Mouse (Mus musculus): ENCODE data around the gene Dnah7a. TPM values are rescaled to one million over a fixed set of nuclear protein-coding genes. Genes with fewer than 3 reads are reported as not detected.
"Not testable (repeated sequence)": the region's sequence is repeated elsewhere in the genome, so short reads cannot be mapped to it uniquely, and the experiment has no call there.

Dnah7a gene
- polyA plus RNA-seq, 1 experiment from 2014 or later, result not detected

DNA sequence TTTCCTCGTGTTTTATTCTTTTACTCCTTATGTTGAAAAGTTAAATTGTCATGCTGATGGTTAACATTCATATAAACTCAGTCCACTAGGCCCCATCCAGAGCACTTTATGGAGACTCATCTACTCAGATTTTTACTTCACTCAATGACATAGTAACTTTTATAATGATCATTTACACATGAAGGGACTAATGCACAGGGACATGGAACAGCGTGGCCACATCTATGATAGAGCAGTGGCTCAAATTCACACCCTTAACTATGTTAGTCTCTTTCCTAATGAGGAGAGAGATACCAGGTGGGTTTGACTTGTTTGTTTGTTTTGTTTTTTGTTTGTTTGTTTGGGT, 239.3 kb downstream of the Dnah7a start:
- 52% methylated on average over 2 of the region's 2 CpGs for WGBS (ENCODE audit: insufficient replicate concordance)
- Histone ChIP-seq H3K27me3 (ENCODE audit: control insufficient read depth, insufficient read depth, low read depth, low read length) (no peaks in the 10 kb centered on the region), H3K9me3 (replicated peaks; ENCODE audit: control insufficient read depth, low read length) (no peaks in the 10 kb centered on the region), H3K27ac (ENCODE audit: low read length) (no peak overlapping the region), H3K4me3 (ENCODE audit: low read depth, low read length) (no peak overlapping the region), H3K4me2 (ENCODE audit: low read depth, low read length) (no peak overlapping the region), H3K36me3 (ENCODE audit: control insufficient read depth, insufficient read depth) (no peaks in the 10 kb centered on the region), H3K9ac (ENCODE audit: low read depth, low read length) (no peak overlapping the region), H3K4me1 (ENCODE audit: control insufficient read depth, low read depth, low read length) (no peaks in the 10 kb centered on the region)
- ATAC-seq (ENCODE audit: low read depth), result no peak

DNA sequence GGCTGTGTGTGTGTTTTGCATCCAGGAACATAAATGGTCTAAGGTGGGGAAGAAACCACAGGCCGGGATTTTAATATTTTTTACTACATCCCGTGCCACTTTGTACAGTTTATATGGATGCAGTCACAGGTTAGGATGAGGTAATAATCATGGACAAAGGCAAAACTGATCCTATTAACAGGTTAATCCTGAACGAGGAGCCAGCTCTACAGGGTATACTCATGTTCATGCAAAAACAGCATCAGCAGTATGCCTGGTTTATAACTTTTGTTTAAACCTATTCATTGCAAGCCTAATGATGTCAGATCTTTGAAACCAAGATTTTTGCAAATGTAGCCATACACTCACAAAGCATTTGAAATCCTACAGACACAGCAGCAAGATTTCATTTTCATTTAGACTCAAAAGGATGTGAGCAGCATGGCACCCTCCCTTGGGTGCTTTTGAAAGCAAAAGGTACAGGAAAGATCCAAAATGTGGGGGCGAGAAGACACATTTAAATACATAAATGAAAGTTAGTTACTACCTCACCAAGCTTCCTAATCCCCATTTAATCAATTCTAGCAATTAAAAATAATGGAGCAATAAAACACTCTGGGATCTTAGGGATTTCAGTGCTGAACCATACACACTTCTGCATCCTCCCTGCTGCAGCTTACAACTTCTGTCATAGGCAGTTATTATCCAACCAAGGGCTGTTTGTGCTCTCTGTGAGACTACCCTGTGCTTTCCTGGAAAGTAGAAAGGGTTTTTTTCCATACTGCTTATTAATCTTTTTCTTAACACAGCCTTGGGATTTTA, 239.9 kb downstream of the Dnah7a start:
- not testable (repeated sequence) for H3K4me3 ChIP-seq (ENCODE audit: low read depth, low read length); H3K9ac ChIP-seq (ENCODE audit: low read depth, low read length); H3K27ac ChIP-seq (ENCODE audit: low read length); H3K9me3 ChIP-seq (replicated peaks; ENCODE audit: control insufficient read depth, low read length); H3K27me3 ChIP-seq (ENCODE audit: control insufficient read depth, insufficient read depth, low read depth, low read length); H3K4me1 ChIP-seq (ENCODE audit: control insufficient read depth, low read depth, low read length); ATAC-seq (ENCODE audit: low read depth); H3K4me2 ChIP-seq (ENCODE audit: low read depth, low read length); H3K36me3 ChIP-seq (ENCODE audit: control insufficient read depth, insufficient read depth)
- WGBS (ENCODE audit: insufficient replicate concordance), result 49% methylated on average over 4 of the region's 4 CpGs

DNA sequence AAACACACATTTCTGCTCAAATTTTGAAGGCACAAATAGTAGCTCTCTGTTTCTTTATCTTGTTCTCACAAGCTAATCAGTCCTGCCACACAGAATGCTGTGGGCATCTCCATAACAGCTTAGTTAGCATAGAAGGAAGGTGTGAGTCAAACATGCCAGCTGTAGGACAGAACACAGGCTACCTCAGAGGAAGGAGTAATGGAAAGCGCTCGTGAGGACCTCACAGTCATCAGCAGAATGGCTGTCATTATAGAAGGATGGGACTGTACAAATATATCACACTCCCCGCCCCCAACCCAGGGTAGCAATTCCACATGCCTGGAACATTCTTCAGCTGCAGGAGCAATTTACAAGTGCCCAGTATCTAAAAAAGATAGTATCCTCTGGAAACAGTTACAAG, 267.4 kb downstream of the Dnah7a start:
- not testable (repeated sequence) for H3K9ac ChIP-seq (ENCODE audit: low read depth, low read length); H3K4me3 ChIP-seq (ENCODE audit: low read depth, low read length); H3K27ac ChIP-seq (ENCODE audit: low read length); H3K4me2 ChIP-seq (ENCODE audit: low read depth, low read length); H3K36me3 ChIP-seq (ENCODE audit: control insufficient read depth, insufficient read depth); H3K27me3 ChIP-seq (ENCODE audit: control insufficient read depth, insufficient read depth, low read depth, low read length); ATAC-seq (ENCODE audit: low read depth); H3K4me1 ChIP-seq (ENCODE audit: control insufficient read depth, low read depth, low read length); H3K9me3 ChIP-seq (replicated peaks; ENCODE audit: control insufficient read depth, low read length)
- 72% methylated on average over 3 of the region's 3 CpGs for WGBS (ENCODE audit: insufficient replicate concordance)

DNA sequence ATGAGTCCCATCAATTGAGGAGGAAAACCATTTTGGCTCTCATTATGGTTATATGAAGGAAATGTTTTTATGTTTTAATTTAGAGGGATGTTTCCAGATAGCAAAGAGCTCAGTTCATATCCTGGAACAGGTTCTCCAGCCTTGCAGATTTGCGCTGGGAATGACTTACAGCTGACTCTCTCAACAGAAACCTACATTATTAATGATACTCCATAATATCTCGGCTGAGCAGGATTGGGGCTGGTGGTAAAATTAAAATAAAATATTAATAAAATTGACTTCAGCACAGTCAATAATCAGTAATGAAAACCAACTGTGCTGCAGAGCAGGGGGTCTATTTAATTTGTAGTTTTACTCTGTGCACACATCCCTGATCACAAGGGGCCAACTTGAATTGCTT, 274.2 kb downstream of the Dnah7a start:
- not testable (repeated sequence) for H3K4me2 ChIP-seq (ENCODE audit: low read depth, low read length); H3K9me3 ChIP-seq (replicated peaks; ENCODE audit: control insufficient read depth, low read length); H3K36me3 ChIP-seq (ENCODE audit: control insufficient read depth, insufficient read depth); H3K9ac ChIP-seq (ENCODE audit: low read depth, low read length); H3K27ac ChIP-seq (ENCODE audit: low read length); H3K4me3 ChIP-seq (ENCODE audit: low read depth, low read length); H3K4me1 ChIP-seq (ENCODE audit: control insufficient read depth, low read depth, low read length); ATAC-seq (ENCODE audit: low read depth); H3K27me3 ChIP-seq (ENCODE audit: control insufficient read depth, insufficient read depth, low read depth, low read length)
- 45% methylated on average over 2 of the region's 2 CpGs for WGBS (ENCODE audit: insufficient replicate concordance)

DNA sequence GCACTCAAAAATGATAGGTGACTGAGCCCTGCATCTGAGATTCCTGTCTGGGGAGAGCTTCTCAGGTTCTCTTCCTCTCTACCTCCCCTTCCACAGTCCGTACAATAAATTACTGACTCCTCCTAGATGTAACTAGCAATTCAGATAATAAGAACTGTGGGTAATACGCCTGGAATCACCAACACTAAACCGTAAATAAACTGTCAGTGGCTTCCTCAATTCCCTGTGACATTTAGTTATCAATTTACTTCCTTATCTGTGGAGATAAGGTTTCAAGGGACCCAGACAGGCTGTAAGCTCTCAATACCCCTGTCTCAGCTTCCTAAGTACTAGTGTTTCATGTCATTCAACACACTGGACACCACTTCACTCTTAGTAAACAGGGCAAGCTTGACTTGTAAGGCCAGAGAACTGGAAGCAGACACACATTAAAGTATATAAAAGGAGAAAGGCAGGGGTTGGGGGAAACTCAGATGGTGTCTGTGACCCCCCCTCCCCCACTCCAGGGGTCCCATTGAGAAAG, 300.7 kb downstream of the Dnah7a start:
- no peaks in the 10 kb centered on the region for H3K4me1 ChIP-seq (ENCODE audit: control insufficient read depth, low read depth, low read length)
- no peak for ATAC-seq (ENCODE audit: low read depth)
- no peaks in the 10 kb centered on the region for H3K36me3 ChIP-seq (ENCODE audit: control insufficient read depth, insufficient read depth)
- H3K9ac ChIP-seq (ENCODE audit: low read depth, low read length), result no peak overlapping the region
- no peak overlapping the region for H3K4me3 ChIP-seq (ENCODE audit: low read depth, low read length)
- no peak overlapping the region for H3K4me2 ChIP-seq (ENCODE audit: low read depth, low read length)
- no peaks in the 10 kb centered on the region for H3K9me3 ChIP-seq (replicated peaks; ENCODE audit: control insufficient read depth, low read length)
- 6% methylated on average over 3 of the region's 3 CpGs for WGBS (ENCODE audit: insufficient replicate concordance)
- no peak overlapping the region for H3K27ac ChIP-seq (ENCODE audit: low read length)
- H3K27me3 ChIP-seq (ENCODE audit: control insufficient read depth, insufficient read depth, low read depth, low read length), result no peaks in the 10 kb centered on the region

DNA sequence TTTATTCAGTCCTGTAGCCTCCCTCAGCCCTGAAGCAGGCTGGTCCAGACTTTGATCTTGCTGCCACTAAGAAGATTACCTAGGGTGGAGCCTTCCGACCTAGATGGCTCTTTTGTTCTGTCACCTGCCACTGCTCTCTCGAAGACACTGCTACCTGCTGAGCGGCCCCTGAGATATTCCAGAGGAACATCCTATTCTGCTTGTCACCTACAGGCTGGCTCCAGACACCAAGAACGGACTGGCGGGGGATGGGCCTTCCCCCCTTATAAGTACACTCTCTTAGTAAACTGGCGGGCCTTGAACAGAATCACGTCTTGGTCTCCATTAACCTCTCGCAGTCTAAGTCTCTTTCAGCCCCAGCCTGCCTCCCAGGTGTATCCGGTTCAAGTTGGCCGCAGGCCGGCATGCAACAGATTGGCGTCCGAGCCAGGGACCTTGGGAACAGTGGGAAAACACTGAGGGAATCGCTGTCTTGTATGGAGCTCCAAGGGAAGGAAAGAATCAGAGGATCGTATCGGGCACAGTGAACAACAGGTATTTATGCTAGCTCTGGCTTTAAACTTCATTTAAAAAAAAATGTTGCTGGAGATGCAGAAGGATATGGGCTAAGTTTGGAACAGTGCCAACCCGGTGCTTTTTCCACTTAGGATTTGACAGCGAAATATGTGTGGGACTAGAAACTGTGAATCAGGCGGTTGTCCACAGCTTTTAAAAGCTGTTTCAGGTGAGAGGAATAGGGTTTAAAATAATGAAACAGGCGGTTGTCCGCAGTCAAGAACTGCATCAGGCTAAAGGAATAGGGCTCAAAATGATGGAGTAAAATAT, 312.4 kb downstream of the Dnah7a start:
- not testable (repeated sequence) for H3K4me2 ChIP-seq (ENCODE audit: low read depth, low read length); H3K4me3 ChIP-seq (ENCODE audit: low read depth, low read length); H3K9ac ChIP-seq (ENCODE audit: low read depth, low read length); H3K9me3 ChIP-seq (replicated peaks; ENCODE audit: control insufficient read depth, low read length); H3K27ac ChIP-seq (ENCODE audit: low read length); H3K27me3 ChIP-seq (ENCODE audit: control insufficient read depth, insufficient read depth, low read depth, low read length); H3K36me3 ChIP-seq (ENCODE audit: control insufficient read depth, insufficient read depth); H3K4me1 ChIP-seq (ENCODE audit: control insufficient read depth, low read depth, low read length); ATAC-seq (ENCODE audit: low read depth)
- 41% methylated on average over 21 of the region's 21 CpGs for WGBS (ENCODE audit: insufficient replicate concordance)

DNA sequence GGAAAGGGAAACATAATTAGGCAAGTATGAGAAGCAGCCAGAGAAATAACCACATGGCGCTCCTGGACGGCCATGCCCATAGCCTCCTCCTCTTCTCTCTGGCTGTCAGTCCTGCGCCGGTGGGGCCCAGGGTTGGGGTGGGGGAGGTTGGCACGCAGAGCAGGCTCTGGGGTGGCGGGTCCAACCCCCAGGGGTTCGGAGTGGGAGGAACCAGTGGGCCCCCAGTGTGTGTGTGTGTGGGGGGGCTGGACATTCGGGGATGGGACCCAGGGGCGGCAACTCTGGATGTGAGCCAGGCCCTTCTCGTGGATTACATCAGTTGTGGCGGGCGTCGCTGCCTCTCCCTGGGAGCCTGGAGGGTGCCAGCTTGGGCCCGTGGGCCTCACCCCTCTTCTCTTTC, 317.8 kb downstream of the Dnah7a start:
- H3K4me1 ChIP-seq (ENCODE audit: control insufficient read depth, low read depth, low read length), result no peaks in the 10 kb centered on the region
- no peak overlapping the region for H3K9ac ChIP-seq (ENCODE audit: low read depth, low read length)
- H3K4me3 ChIP-seq (ENCODE audit: low read depth, low read length), result no peak overlapping the region
- H3K27ac ChIP-seq (ENCODE audit: low read length), result no peak overlapping the region
- no peak for ATAC-seq (ENCODE audit: low read depth)
- no peak overlapping the region for H3K4me2 ChIP-seq (ENCODE audit: low read depth, low read length)
- H3K27me3 ChIP-seq (ENCODE audit: control insufficient read depth, insufficient read depth, low read depth, low read length), result no peaks in the 10 kb centered on the region
- no peaks in the 10 kb centered on the region; the same call in 1 of the 2 replicates for H3K9me3 ChIP-seq (replicated peaks; ENCODE audit: control insufficient read depth, low read length)
- H3K36me3 ChIP-seq (ENCODE audit: control insufficient read depth, insufficient read depth), result no peaks in the 10 kb centered on the region
- 72% methylated on average over 10 of the region's 14 CpGs for WGBS (ENCODE audit: insufficient replicate concordance)

DNA sequence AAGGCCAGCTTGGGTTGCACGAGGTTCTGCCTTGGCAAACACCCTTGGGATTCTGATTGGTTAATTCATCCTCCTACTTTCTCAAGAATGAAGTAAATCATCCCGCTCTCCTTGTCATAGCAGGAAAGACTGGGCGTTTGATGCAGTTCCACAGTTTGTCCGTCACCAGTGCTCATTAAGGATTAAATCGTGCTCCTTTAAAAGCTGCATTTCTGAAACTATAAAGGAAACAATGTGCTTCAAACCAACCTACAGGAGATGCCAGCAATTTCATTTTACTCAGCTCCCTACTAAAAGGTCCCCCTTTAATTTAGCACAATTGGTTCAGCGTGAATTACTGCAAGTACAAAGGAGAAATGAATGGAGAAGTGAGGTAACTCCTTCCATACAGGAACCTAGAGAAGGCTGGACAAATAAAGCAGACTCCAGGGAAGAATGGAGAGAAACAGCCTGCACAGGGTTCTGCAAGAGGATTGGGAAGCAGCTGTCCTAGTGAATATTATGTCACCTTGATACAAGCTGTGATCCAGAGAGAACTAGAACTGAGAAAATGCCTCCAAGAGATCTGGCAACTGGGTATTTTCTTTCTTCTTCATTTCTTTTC, 322.4 kb downstream of the Dnah7a start:
- no peaks in the 10 kb centered on the region for H3K27me3 ChIP-seq (ENCODE audit: control insufficient read depth, insufficient read depth, low read depth, low read length)
- 63% methylated on average over 6 of the region's 6 CpGs for WGBS (ENCODE audit: insufficient replicate concordance)
- no peak overlapping the region for H3K4me2 ChIP-seq (ENCODE audit: low read depth, low read length)
- H3K9ac ChIP-seq (ENCODE audit: low read depth, low read length), result no peak overlapping the region
- ATAC-seq (ENCODE audit: low read depth), result no peak
- H3K36me3 ChIP-seq (ENCODE audit: control insufficient read depth, insufficient read depth), result no peaks in the 10 kb centered on the region
- no peak overlapping the region for H3K4me3 ChIP-seq (ENCODE audit: low read depth, low read length)
- H3K27ac ChIP-seq (ENCODE audit: low read length), result no peak overlapping the region
- H3K9me3 ChIP-seq (replicated peaks; ENCODE audit: control insufficient read depth, low read length), result no peaks in the 10 kb centered on the region
- no peaks in the 10 kb centered on the region for H3K4me1 ChIP-seq (ENCODE audit: control insufficient read depth, low read depth, low read length)

DNA sequence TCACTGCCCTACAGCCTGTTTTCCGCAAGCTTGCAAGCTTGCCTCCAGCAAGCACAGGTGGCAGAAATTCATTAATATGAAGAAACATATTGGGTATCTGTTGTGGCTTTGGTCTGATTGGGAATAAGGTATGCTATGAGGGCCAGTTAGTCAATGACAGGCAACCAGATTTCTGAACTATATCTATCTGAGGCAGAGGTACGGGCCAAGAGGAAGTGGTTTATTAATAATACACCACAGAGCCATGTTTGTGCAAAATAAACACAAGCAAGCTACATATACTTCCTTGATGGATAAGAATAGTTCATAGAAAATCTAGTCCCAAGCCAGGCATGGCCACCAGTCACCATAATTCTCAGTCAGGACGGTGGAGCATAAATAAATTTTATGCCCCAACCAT, 328.9 kb downstream of the Dnah7a start:
- no peaks in the 10 kb centered on the region for H3K36me3 ChIP-seq (ENCODE audit: control insufficient read depth, insufficient read depth)
- H3K4me2 ChIP-seq (ENCODE audit: low read depth, low read length), result no peak overlapping the region
- no peak overlapping the region for H3K27ac ChIP-seq (ENCODE audit: low read length)
- H3K9me3 ChIP-seq (replicated peaks; ENCODE audit: control insufficient read depth, low read length), result no peaks in the 10 kb centered on the region
- ATAC-seq (ENCODE audit: low read depth), result no peak
- no peaks in the 10 kb centered on the region for H3K27me3 ChIP-seq (ENCODE audit: control insufficient read depth, insufficient read depth, low read depth, low read length)
- H3K4me3 ChIP-seq (ENCODE audit: low read depth, low read length), result no peak overlapping the region
- H3K9ac ChIP-seq (ENCODE audit: low read depth, low read length), result no peak overlapping the region
- 44% methylated on average over 3 of the region's 3 CpGs for WGBS (ENCODE audit: insufficient replicate concordance)
- H3K4me1 ChIP-seq (ENCODE audit: control insufficient read depth, low read depth, low read length), result no peaks in the 10 kb centered on the region
